Mouse (Mus musculus) liver, postnatal 0 days (tissue): ENCODE results near the gene Htr1f. TPM values are rescaled to one million over a fixed set of nuclear protein-coding genes. Genes with fewer than 3 reads are reported as not detected.

Experiments used
- ATAC-seq: fragments of 200-750 bp; cut with Nextera tagmentation; 2 replicates; pipeline ENCODE4 v1.8.0; 2017; ENCODE audit warnings: mild to moderate bottlenecking, moderate library complexity
- DNase-seq: peaks from one replicate; pipeline ENCODE4 v3.0.0-alpha.2; 2016
- H3K27ac ChIP-seq: fragments of 300-500 bp; sonication (generic); 2 replicates; pipeline ENCODE4 v1.5.1; 2014; ENCODE audit warnings: antibody characterized with exemption, moderate library complexity, mild to moderate bottlenecking, low read depth
- H3K27me3 ChIP-seq: fragments of 300-500 bp; sonication (generic); 2 replicates; pipeline ENCODE4 v1.6.1; 2014; ENCODE audit warnings: low read length, control low read depth, mixed read lengths; ENCODE audit not compliant: insufficient read depth
- H3K36me3 ChIP-seq: fragments of 300-500 bp; sonication (generic); replicated peaks from 2 replicates; pipeline ENCODE4 v1.6.1; 2014; ENCODE audit warnings: mild to moderate bottlenecking, control low read depth, low read length, moderate library complexity, mixed read lengths; ENCODE audit not compliant: insufficient read depth
- H3K4me1 ChIP-seq: fragments of 300-500 bp; sonication (generic); 2 replicates; pipeline ENCODE4 v1.6.1; 2014; ENCODE audit warnings: antibody characterized with exemption, mild to moderate bottlenecking, control low read depth; ENCODE audit not compliant: insufficient read depth
- H3K4me2 ChIP-seq: fragments of 300-500 bp; sonication (generic); 2 replicates; pipeline ENCODE4 v1.6.1; 2014; ENCODE audit warnings: low read depth, mild to moderate bottlenecking, low read length, moderate library complexity, mixed read lengths
- H3K4me3 ChIP-seq: fragments of 300-500 bp; sonication (generic); 2 replicates; pipeline ENCODE4 v1.5.1; 2014; ENCODE audit warnings: low read depth, low read length
- H3K9ac ChIP-seq: fragments of 300-500 bp; sonication (generic); replicated peaks from 2 replicates; pipeline ENCODE4 v1.6.1; 2014; ENCODE audit warnings: mild to moderate bottlenecking, moderate library complexity
- H3K9me3 ChIP-seq: fragments of 300-500 bp; sonication (generic); 2 replicates; pipeline ENCODE4 v1.6.1; 2016; ENCODE audit warnings: mild to moderate bottlenecking, control low read depth, low read length, mixed read lengths
- CTCF ChIP-seq: sonication (generic); IDR thresholded peaks from 2 replicates; pipeline ENCODE4 v1.5.1; 2016; ENCODE audit warnings: antibody characterized with exemption, low read depth
- EP300 ChIP-seq: IDR thresholded peaks from 2 replicates; pipeline ENCODE4 v1.6.1; 2016; ENCODE audit warnings: antibody characterized with exemption, low read depth, mild to moderate bottlenecking
- WGBS: fragments of 180-500 bp; shearing (Covaris S2); extraction: QIAGEN DNeasy Blood & Tissue Kit; methylation state at CpG from one replicate; pipeline ENCODE4 v1.1.7; 2014; ENCODE audit not compliant: insufficient replicate concordance; 5-methylcytosine and 5-hydroxymethylcytosine counted together
- polyA plus RNA-seq: library from polyadenylated mRNA; unstranded; fragments of >200 nt; fragmentation: Nextera tagmentation; extraction: Ambion mirVana; gene quantifications from 2 replicates; pipeline ENCODE4 v1.2.1, GENCODE M21; 2015

Gene Htr1f
- polyA plus RNA-seq, 1 experiment from 2014 or later = not detected

DNA sequence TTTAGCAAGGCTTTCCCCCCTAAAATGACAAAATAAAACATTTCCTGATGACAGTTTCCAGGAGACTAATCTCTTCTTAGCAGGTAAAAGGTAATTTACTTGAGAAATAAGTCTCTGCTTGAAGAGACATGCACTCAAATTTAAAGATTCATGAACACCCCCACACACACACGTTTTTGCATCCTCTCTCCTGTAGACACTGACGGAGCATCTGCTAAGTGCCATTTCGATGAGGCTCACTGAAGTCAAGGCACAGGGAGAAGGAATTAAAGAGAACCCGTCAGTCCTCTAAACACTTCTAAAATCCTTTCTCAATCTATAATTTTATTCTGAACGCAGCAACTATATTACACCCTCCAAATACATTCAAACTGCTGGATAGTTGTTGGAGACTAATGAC, 131.0 kb downstream of the Htr1f start:
- Histone ChIP-seq H3K9me3 (no peaks in the 10 kb centered on the region), H3K27ac (no peak overlapping the region), H3K9ac (no peak overlapping the region), H3K4me3 (no peak overlapping the region), H3K4me1 (no peaks in the 10 kb centered on the region), H3K4me2 (no peak overlapping the region), H3K27me3 (no peaks in the 10 kb centered on the region), H3K36me3 (no peaks in the 10 kb centered on the region)
- TF ChIP-seq CTCF = no peak
- TF ChIP-seq EP300 = no peak
- 81% methylated on average over 5 of the region's 5 CpGs for WGBS
- DNase-seq = no peak
- no peak for ATAC-seq

DNA sequence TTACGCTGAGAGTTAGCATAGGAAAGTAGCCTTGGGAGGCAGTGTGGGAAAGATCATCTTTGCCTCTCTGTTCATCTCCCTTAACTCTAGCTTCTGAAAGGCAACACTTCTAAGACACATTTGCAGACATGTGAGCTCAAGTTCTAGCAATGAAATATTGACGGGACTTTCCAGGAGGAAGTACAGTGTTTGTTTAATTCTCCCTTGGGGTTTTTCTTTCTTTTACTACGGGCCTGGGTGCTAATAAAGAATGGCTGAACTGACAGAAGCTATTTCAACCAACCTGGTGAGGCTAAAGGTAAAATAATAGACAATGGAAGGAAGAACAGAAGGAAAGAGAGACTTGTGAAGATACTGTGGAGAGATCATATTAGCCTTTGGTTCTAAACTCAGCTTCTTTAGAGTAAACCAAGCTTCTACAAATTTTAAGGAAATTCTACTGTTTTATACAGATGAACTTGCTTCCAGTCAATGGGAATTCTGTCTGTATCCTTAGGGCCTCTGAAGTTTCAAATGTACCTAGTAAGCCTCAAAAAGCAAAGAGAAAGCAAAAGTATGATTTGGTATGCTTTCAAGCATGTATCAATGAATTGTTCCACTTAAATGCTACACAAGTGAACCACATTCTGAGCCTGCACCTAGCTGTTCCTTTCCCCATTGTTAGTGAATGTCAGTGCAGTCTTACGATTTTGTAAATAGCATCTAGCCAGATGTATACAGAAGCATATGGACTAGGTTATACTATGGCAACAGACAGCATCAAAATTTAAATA, 131.9 kb downstream of the Htr1f start:
- Histone ChIP-seq H3K4me3 (no peak overlapping the region), H3K4me1 (no peaks in the 10 kb centered on the region), H3K9ac (no peak overlapping the region), H3K9me3 (no peaks in the 10 kb centered on the region), H3K4me2 (no peak overlapping the region), H3K36me3 (no peaks in the 10 kb centered on the region), H3K27ac (no peak overlapping the region), H3K27me3 (no peaks in the 10 kb centered on the region)
- TF ChIP-seq EP300 (no peak), CTCF (no peak)
- ATAC-seq (no peak), DNase-seq (no peak)
- 71% methylated on average over 4 of the region's 4 CpGs for WGBS

DNA sequence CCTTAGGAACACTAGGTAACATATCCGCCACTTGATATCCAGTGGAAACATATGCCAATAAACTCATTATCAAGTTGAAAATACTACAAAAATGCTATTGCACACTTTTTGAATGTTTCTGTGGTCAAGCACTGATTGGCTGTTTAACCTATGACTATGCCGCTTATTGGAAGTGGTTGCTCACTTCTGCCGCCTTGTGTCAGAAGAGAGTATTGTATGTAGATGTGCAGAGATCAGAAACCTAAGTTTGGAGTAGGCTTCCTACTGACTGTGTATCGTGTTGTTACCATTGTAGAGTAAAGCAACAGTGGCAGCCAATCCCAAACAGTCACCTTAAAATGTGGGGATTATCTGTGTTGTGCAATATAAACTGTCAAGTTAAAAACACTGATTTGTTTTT, 144.0 kb downstream of the Htr1f start:
- no peaks in the 10 kb centered on the region for H3K27me3 ChIP-seq
- H3K4me3 ChIP-seq = no peak overlapping the region
- no peaks in the 10 kb centered on the region; the same call in 1 of the 2 replicates for H3K9me3 ChIP-seq
- no peak for DNase-seq
- WGBS = 89% methylated on average over 4 of the region's 4 CpGs
- TF ChIP-seq CTCF (peak; percentile 47), EP300 (no peak)
- H3K4me1 ChIP-seq = no peaks in the 10 kb centered on the region
- H3K36me3 ChIP-seq = no peaks in the 10 kb centered on the region
- no peak overlapping the region for H3K27ac ChIP-seq
- H3K4me2 ChIP-seq = no peak overlapping the region
- no peak for ATAC-seq
- H3K9ac ChIP-seq = no peak overlapping the region

DNA sequence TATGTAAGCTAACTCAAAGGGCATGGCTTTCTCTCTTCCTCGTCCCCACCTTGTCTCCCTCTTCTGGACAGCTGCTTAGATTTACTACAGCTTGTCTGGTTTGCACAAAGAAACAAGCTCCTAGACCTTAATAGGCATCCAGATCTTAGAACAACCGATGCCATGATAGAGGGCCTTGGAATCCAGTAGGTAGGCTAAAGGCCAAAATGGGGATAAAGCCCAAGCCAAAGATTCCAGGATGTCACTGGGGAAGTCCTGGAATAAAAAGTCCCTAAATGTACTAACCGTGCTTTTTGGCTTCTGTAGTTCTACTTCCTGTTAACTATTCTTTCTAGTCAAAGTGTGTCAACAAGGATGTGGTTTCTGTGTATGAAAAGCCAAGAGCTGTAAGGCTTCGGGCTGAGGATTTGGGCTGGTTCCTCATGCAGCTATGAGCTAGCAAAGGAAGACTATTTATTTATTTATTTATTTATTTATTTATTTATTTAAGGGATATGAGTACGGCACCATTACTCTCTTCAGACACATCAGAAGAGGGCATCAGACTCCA, 163.9 kb downstream of the Htr1f start:
- no peak for ATAC-seq
- TF ChIP-seq CTCF (no peak), EP300 (no peak)
- no peak for DNase-seq
- no peaks in the 10 kb centered on the region for H3K27me3 ChIP-seq
- H3K4me2 ChIP-seq = no peak overlapping the region
- 47% methylated on average over 5 of the region's 5 CpGs for WGBS
- H3K9ac ChIP-seq = no peak overlapping the region
- H3K36me3 ChIP-seq = no peaks in the 10 kb centered on the region
- no peaks in the 10 kb centered on the region for H3K4me1 ChIP-seq
- H3K9me3 ChIP-seq = no peaks in the 10 kb centered on the region
- H3K4me3 ChIP-seq = no peak overlapping the region
- peak overlapping the region; percentile 55; the same call in 1 of the 2 replicates for H3K27ac ChIP-seq

DNA sequence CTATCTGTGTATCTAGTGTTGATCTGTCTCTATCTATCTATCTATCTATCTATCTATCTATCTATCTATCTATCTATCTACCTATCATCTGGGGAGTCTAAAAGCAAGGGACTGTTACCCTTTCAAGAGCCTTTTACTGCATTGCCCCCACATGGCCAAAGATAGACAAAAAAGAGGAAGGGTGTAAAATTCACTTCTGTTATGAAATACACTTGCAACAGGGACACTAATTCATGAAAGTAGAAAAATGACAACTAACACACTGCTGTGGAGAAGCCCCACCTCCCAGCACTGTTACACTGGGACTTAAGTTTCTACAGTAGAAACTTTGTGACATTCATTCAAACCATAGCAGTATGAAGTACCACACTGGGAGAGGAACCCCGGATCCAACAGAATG, 170.9 kb downstream of the Htr1f start:
- Histone ChIP-seq H3K36me3 (no peaks in the 10 kb centered on the region), H3K4me3 (no peak overlapping the region), H3K4me2 (no peak overlapping the region), H3K27me3 (no peaks in the 10 kb centered on the region), H3K27ac (no peak overlapping the region), H3K9me3 (no peaks in the 10 kb centered on the region), H3K4me1 (no peaks in the 10 kb centered on the region), H3K9ac (no peak overlapping the region)
- DNase-seq (no peak), ATAC-seq (no peak)
- TF ChIP-seq CTCF (0 out of 2 replicates have a peak, but pooled peaks have one; percentile 11), EP300 (no peak)
- 74% methylated on average over 1 of the region's 1 CpGs for WGBS

DNA sequence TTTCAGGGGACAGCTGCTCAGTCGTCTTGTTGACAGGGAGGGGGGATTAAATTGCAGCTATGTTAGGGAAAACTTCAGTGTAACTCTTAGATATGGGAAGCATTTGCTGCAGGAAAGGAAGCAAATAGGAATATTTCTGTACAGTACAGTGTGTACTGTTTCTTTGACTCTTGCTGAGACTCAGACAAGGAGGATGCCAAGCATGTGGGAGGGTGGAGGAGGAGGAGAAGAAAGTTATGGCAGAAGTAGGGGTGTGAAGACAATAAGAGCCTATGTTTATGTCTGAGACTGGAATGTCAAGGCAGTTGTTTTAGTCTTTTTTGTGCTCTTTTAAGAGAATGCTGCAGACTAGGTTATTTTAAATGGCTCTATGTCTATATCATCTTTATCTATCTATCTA, 171.6 kb downstream of the Htr1f start:
- H3K4me2 ChIP-seq = no peak overlapping the region
- no peaks in the 10 kb centered on the region for H3K27me3 ChIP-seq
- H3K9ac ChIP-seq = no peak overlapping the region
- no peaks in the 10 kb centered on the region for H3K9me3 ChIP-seq
- H3K36me3 ChIP-seq = no peaks in the 10 kb centered on the region
- no peaks in the 10 kb centered on the region for H3K4me1 ChIP-seq
- TF ChIP-seq EP300 (no peak), CTCF (no peak)
- ATAC-seq (no peak), DNase-seq (no peak)
- H3K27ac ChIP-seq = no peak overlapping the region
- H3K4me3 ChIP-seq = no peak overlapping the region
- WGBS = 80% methylated on average over 1 of the region's 1 CpGs
